Mouse (Mus musculus): Measurements from ENCODE around the gene Kptn.

GRCm38 (mm10) chr7:16155132-16155872, 35.6 kb downstream of the Kptn start:
- TF ChIP-seq POLR2A (IDR thresholded peaks at IDR 0.05; ENCODE audit: borderline replicate concordance, control insufficient read depth, low read depth, low read length): no peak
- TF ChIP-seq CTCF (IDR thresholded peaks at IDR 0.05; ENCODE audit: control insufficient read depth, insufficient read depth, low read length): no peak
